Mouse (Mus musculus) CH12.LX (cell line): Measurements from ENCODE around the gene Pex14. TPM values are rescaled to one million over a fixed set of nuclear protein-coding genes. Genes with fewer than 3 reads are reported as not detected.

ENCODE experiments used
- DNase-seq: peaks from one replicate; pipeline ENCODE4 v3.0.0-alpha.2; 2013; ENCODE audit errors: extremely low read depth
- H3K27ac ChIP-seq: 2 replicates; pipeline ENCODE4 v1.5.1; 2012; ENCODE audit warnings: low read depth, mild to moderate bottlenecking, control low read depth, moderate library complexity; ENCODE audit not compliant: insufficient read depth
- H3K27me3 ChIP-seq: replicated peaks from 2 replicates; pipeline ENCODE3; 2012; ENCODE audit warnings: inconsistent platforms
- H3K36me3 ChIP-seq, 2 experiments: replicated peaks in 1 of 2; 2 replicates each; pipeline versions ENCODE3 to v1.6.1; 2012; ENCODE audit warnings: inconsistent platforms in 1 of 2, low read length in 1 of 2, mild to moderate bottlenecking in 1 of 2, mixed read lengths in 1 of 2, moderate library complexity in 1 of 2; ENCODE audit not compliant: control insufficient read depth in 1 of 2, insufficient read depth in 1 of 2
- H3K4me1 ChIP-seq, 2 experiments: 2 replicates each; pipeline ENCODE4 v1.6.1; 2012; ENCODE audit warnings: inconsistent platforms in 1 of 2, moderate library complexity in 1 of 2; ENCODE audit not compliant: insufficient read depth in 2 of 2, control insufficient read depth in 1 of 2
- H3K4me2 ChIP-seq: 2 replicates; pipeline ENCODE4 v1.6.1; 2012; ENCODE audit warnings: low read depth, mild to moderate bottlenecking, control low read depth; ENCODE audit not compliant: poor library complexity, insufficient read depth, severe bottlenecking
- H3K4me3 ChIP-seq, 3 experiments: fragments of 150-350 bp in 1 of 3; sonication (generic) in 1 of 3; replicated peaks in 1 of 3; 2 replicates each; pipeline versions ENCODE3 to v1.5.1; 2011 to 2012; ENCODE audit warnings: low read depth in 2 of 3, low read length in 2 of 3, mild to moderate bottlenecking in 2 of 3, moderate library complexity in 2 of 3, control low read depth in 1 of 3, improper control_type of control experiment in 1 of 3, inconsistent platforms in 1 of 3, mixed read lengths in 1 of 3; ENCODE audit not compliant: poor library complexity in 1 of 3
- H3K79me2 ChIP-seq: replicated peaks from 2 replicates; pipeline ENCODE4 v1.6.1; 2012; ENCODE audit warnings: mild to moderate bottlenecking, moderate library complexity; ENCODE audit not compliant: control insufficient read depth, poor library complexity, insufficient read depth, severe bottlenecking; ENCODE audit errors: extremely low read depth
- H3K9ac ChIP-seq: 2 replicates; pipeline ENCODE4 v1.6.1; 2012; ENCODE audit warnings: low read depth, mild to moderate bottlenecking, control low read depth, moderate library complexity; ENCODE audit not compliant: insufficient read depth
- H3K9me3 ChIP-seq: replicated peaks from 2 replicates; pipeline ENCODE3; 2012; ENCODE audit warnings: low read length, inconsistent platforms, mixed read lengths
- CHD1 ChIP-seq: IDR thresholded peaks from 2 replicates; pipeline ENCODE4 v1.6.1; 2012; ENCODE audit warnings: low read depth, low read length, improper control_type of control experiment, inconsistent platforms
- CHD2 ChIP-seq: IDR thresholded peaks from 2 replicates; pipeline ENCODE4 v1.6.1; 2011; ENCODE audit warnings: low read length, improper control_type of control experiment
- ELF1 ChIP-seq: IDR thresholded peaks from 2 replicates; pipeline ENCODE4 v1.6.1; 2014; ENCODE audit warnings: low read depth, mild to moderate bottlenecking, inconsistent platforms, low read length, improper control_type of control experiment
- EP300 ChIP-seq: IDR thresholded peaks from 2 replicates; pipeline ENCODE4 v1.6.1; 2011; ENCODE audit warnings: low read length, improper control_type of control experiment
- ETS1 ChIP-seq: conservative IDR thresholded peaks from 2 replicates; pipeline ENCODE4 v1.6.1; 2012; ENCODE audit warnings: low read depth, mild to moderate bottlenecking, inconsistent platforms, low read length, improper control_type of control experiment, moderate library complexity
- JUN ChIP-seq: IDR thresholded peaks from 2 replicates; pipeline ENCODE4 v1.6.1; 2011; ENCODE audit warnings: low read depth, mild to moderate bottlenecking, low read length, improper control_type of control experiment, moderate library complexity; ENCODE audit not compliant: insufficient read depth
- JUND ChIP-seq: conservative IDR thresholded peaks from 2 replicates; pipeline ENCODE4 v1.6.1; 2011; ENCODE audit warnings: low read depth, low read length, improper control_type of control experiment
- KAT2A ChIP-seq: IDR thresholded peaks from 2 replicates; pipeline ENCODE4 v1.6.1; 2012; ENCODE audit warnings: low read length, improper control_type of control experiment, inconsistent platforms; ENCODE audit not compliant: insufficient replicate concordance
- MEF2A ChIP-seq: IDR thresholded peaks from 2 replicates; pipeline ENCODE4 v1.6.1; 2014; ENCODE audit warnings: low read depth, mild to moderate bottlenecking, inconsistent platforms, low read length, improper control_type of control experiment, borderline replicate concordance
- MYC ChIP-seq: IDR thresholded peaks from 2 replicates; pipeline ENCODE4 v1.6.1; 2011; ENCODE audit warnings: low read depth, mild to moderate bottlenecking, improper control_type of control experiment, low read length
- NRF1 ChIP-seq: IDR thresholded peaks from 2 replicates; pipeline ENCODE4 v1.6.1; 2014; ENCODE audit warnings: low read depth, mild to moderate bottlenecking, inconsistent platforms, low read length, improper control_type of control experiment, moderate library complexity
- POLR2A ChIP-seq: IDR thresholded peaks from 2 replicates; pipeline ENCODE4 v1.6.1; 2011; ENCODE audit warnings: low read depth, mild to moderate bottlenecking, improper control_type of control experiment, low read length
- SIN3A ChIP-seq: IDR thresholded peaks from 2 replicates; pipeline ENCODE4 v1.6.1; 2012; ENCODE audit warnings: low read length, improper control_type of control experiment, inconsistent platforms
- SMC3 ChIP-seq: IDR thresholded peaks from 2 replicates; pipeline ENCODE4 v1.6.1; 2011; ENCODE audit warnings: low read depth, low read length, improper control_type of control experiment
- USF2 ChIP-seq: conservative IDR thresholded peaks from 2 replicates; pipeline ENCODE4 v1.6.1; 2011; ENCODE audit warnings: low read depth, low read length, improper control_type of control experiment
- dilution Hi-C: fragments of 300-500 bp; cut with MboI; formaldehyde crosslinking; loops from 2 replicates; pipeline ENCODE4 v1.14.3; 2020; ENCODE audit warnings: low sequenced_read_pairs; ENCODE audit not compliant: extremely low pct_unique_long_range_greater_than_20kb, extremely low pct_ligation_motif_present
- in situ Hi-C: fragments of 300-500 bp; cut with MboI; formaldehyde crosslinking; loops from 3 replicates; pipeline ENCODE4 v1.14.3; 2019; ENCODE audit warnings: low sequenced_read_pairs, low pct_ligation_motif_present, low pct_unique_long_range_greater_than_20kb, mixed read lengths
- polyA plus RNA-seq: library from polyadenylated mRNA; unstranded; fragments of >175 nt; gene quantifications from 2 replicates; pipeline ENCODE4 v1.2.1, GENCODE M21; 2012; ENCODE audit warnings: low read depth; ENCODE audit not compliant: insufficient read length
- total RNA-seq, 2 experiments: library from RNA; depleted of rRNA; stranded (reverse); fragments of 300-350 nt in 1 of 2; fragments of >200 nt in 1 of 2; gene quantifications; 2 replicates each; pipeline ENCODE4 v1.2.3; 2012 to 2014

Pex14 gene
- total and polyA plus RNA-seq, 3 experiments = 48.5 to 67.7 (median 63.6) TPM

- no peaks in the 10 kb centered on the region for H3K27me3 ChIP-seq
- in situ Hi-C loops = no loop called here
- H3K79me2 ChIP-seq = no peaks in the 10 kb centered on the region
- dilution Hi-C loops = no loop called here
- H3K27ac ChIP-seq = no peak overlapping the region
- no peak for DNase-seq
- H3K4me2 ChIP-seq = no peak overlapping the region
- TF ChIP-seq SMC3 = no peak
- no peak for TF ChIP-seq MYC
- no peak for TF ChIP-seq ETS1
- no peak for TF ChIP-seq POLR2A
- no peak for TF ChIP-seq NRF1
- TF ChIP-seq EP300 = no peak
- no peak for TF ChIP-seq MEF2A
- TF ChIP-seq KAT2A = no peak
- no peak for TF ChIP-seq USF2
- TF ChIP-seq CHD2 = no peak
- H3K9ac ChIP-seq = no peak overlapping the region
- no peak overlapping the region for H3K4me3 ChIP-seq
- H3K4me1 ChIP-seq = peaks cover 4 to 29% of the 10 kb centered on the region in 2 experiments
- no peaks in the 10 kb centered on the region for H3K9me3 ChIP-seq
- peaks cover 47 to 96% of the 10 kb centered on the region in 2 experiments for H3K36me3 ChIP-seq
Observed at GRCm38 (mm10) chr4:148966132-148966531, 133.5 kb downstream of the Pex14 start.

GRCm38 (mm10) chr4:148964541-148965310 lies 134.9 kb downstream of the Pex14 start:
- TF ChIP-seq JUN (no peak), ELF1 (no peak), JUND (no peak), SIN3A (no peak), CHD1 (no peak)
- no peak for DNase-seq
- Histone ChIP-seq H3K4me1 (peaks cover 3 to 16% of the 10 kb centered on the region in 2 experiments), H3K27ac (no peak overlapping the region), H3K4me2 (no peak overlapping the region), H3K27me3 (no peaks in the 10 kb centered on the region), H3K9ac (no peak overlapping the region), H3K4me3 (no peak overlapping the region), H3K79me2 (no peaks in the 10 kb centered on the region), H3K36me3 (peaks cover 56 to 96% of the 10 kb centered on the region in 2 experiments), H3K9me3 (no peaks in the 10 kb centered on the region)
- dilution Hi-C loops = no loop called here
- in situ Hi-C loops = no loop called here
